Mouse (Mus musculus) limb, embryonic 15.5 days (tissue): Measurements from ENCODE around the gene Entpd7. TPM values are rescaled to one million over a fixed set of nuclear protein-coding genes. Genes with fewer than 3 reads are reported as not detected.

ENCODE experiments used
- ATAC-seq: fragments of 200-750 bp; cut with Nextera tagmentation; 2 replicates; pipeline ENCODE4 v1.8.0; 2017; ENCODE audit warnings: low read depth, moderate TSS enrichment; ENCODE audit not compliant: insufficient number of reproducible peaks, low FRiP score, low TSS enrichment
- H3K27ac ChIP-seq: fragments of 300-500 bp; sonication (generic); 2 replicates; pipeline ENCODE4 v1.5.1; 2015; ENCODE audit warnings: moderate library complexity, mild to moderate bottlenecking, inconsistent platforms
- H3K27me3 ChIP-seq: fragments of 300-500 bp; sonication (generic); 2 replicates; pipeline ENCODE4 v1.6.1; 2015; ENCODE audit warnings: inconsistent platforms
- H3K36me3 ChIP-seq: fragments of 300-500 bp; sonication (generic); 2 replicates; pipeline ENCODE4 v1.6.1; 2015; ENCODE audit warnings: inconsistent platforms
- H3K4me1 ChIP-seq: fragments of 300-500 bp; sonication (generic); 2 replicates; pipeline ENCODE4 v1.6.1; 2015; ENCODE audit warnings: inconsistent platforms
- H3K4me2 ChIP-seq: fragments of 300-500 bp; sonication (generic); 2 replicates; pipeline ENCODE4 v1.6.1; 2015; ENCODE audit warnings: mild to moderate bottlenecking, inconsistent platforms
- H3K4me3 ChIP-seq: fragments of 300-500 bp; sonication (generic); 2 replicates; pipeline ENCODE4 v1.5.1; 2015; ENCODE audit warnings: mild to moderate bottlenecking, inconsistent platforms
- H3K9ac ChIP-seq: fragments of 300-500 bp; sonication (generic); 2 replicates; pipeline ENCODE4 v1.6.1; 2015; ENCODE audit warnings: inconsistent platforms
- H3K9me3 ChIP-seq: fragments of 300-500 bp; sonication (generic); 2 replicates; pipeline ENCODE4 v1.6.1; 2016; ENCODE audit warnings: inconsistent platforms
- WGBS: fragments of 180-500 bp; shearing (Covaris S2); methylation state at CpG from one replicate; pipeline ENCODE4 v1.1.7; 2015; 5-methylcytosine and 5-hydroxymethylcytosine counted together
- polyA plus RNA-seq: library from polyadenylated mRNA; unstranded; fragments of >200 nt; fragmentation: Nextera tagmentation; extraction: Ambion mirVana; gene quantifications from 2 replicates; pipeline ENCODE4 v1.2.1, GENCODE M21; 2015

Gene Entpd7
- polyA plus RNA-seq, 1 experiment from 2014 or later, result 9.9 TPM

DNA sequence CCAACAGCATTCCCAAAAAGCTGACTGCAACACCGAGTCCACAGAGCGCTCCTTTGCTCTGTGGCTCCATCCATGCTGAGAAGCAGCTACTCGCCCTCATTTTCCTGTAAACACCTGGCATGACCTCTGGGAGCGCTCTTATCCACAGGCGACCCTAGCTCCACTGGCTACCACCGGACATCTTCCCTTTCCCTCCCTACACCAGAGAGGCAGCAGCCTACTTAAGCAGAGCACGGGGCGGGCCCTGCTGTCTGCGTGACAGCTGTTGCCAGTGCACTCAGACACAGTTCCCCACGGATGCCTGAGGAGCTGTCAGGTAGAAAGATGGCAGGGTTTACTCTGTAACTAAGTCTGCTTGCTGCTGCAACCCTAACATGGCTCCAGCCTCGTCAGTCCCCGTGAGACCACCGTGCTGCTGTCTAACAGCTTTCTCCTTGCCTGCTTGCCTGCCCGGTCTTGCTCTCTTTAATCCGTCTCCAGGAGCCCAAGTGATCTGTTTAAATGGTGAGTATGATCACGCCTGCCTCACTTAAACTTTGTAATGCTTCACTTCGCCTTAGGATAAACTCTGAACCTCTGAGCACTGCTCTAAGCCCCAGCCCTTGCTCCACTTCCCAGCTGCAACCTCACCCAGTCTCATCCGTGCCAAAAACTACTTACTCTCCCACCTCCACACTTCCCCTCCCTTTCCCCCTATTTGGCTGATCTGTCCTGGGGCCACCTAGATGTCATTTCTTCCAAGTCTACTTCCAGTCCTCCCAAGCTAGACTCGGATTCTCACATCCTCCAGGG is 27.1 kb upstream of the Entpd7 start:
- WGBS, result 36% methylated on average over 19 of the region's 19 CpGs
- Histone ChIP-seq H3K9ac (no peak overlapping the region), H3K4me3 (no peak overlapping the region), H3K4me2 (no peak overlapping the region), H3K27ac (0 out of 2 replicates have a peak overlapping the region, but pooled peaks have one; percentile 27), H3K9me3 (no peaks in the 10 kb centered on the region), H3K27me3 (no peaks in the 10 kb centered on the region), H3K36me3 (peaks cover 26% of the 10 kb centered on the region), H3K4me1 (peaks cover 12% of the 10 kb centered on the region; the same call in 1 of the 2 replicates)
- no peak for ATAC-seq

DNA sequence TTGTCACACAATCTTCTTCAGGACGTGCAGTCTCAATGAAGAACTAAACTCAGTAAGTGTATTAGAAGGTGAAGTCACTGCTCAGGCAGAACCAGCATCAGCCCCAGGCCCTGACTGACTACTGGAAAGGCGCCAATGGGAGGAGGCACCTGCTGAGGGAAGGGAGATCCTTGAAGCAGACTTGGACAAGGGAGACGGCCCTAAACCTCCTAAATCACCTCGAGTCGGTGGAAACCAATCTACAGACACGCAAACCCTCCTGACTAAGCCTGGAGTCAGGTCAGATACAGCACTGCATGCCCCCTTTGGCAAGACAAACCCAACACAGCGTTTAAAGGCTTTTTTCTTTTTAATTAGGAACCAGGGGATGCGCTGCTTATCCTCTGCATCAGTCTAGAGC is 26.0 kb upstream of the Entpd7 start:
- no peak overlapping the region for H3K4me2 ChIP-seq
- H3K27me3 ChIP-seq, result no peaks in the 10 kb centered on the region
- peaks cover 12% of the 10 kb centered on the region; the same call in 1 of the 2 replicates for H3K4me1 ChIP-seq
- no peak overlapping the region for H3K9ac ChIP-seq
- H3K9me3 ChIP-seq, result no peaks in the 10 kb centered on the region
- 57% methylated on average over 8 of the region's 8 CpGs for WGBS
- no peak for ATAC-seq
- H3K27ac ChIP-seq, result no peak overlapping the region
- no peak overlapping the region for H3K4me3 ChIP-seq
- H3K36me3 ChIP-seq, result peaks cover 26% of the 10 kb centered on the region

DNA sequence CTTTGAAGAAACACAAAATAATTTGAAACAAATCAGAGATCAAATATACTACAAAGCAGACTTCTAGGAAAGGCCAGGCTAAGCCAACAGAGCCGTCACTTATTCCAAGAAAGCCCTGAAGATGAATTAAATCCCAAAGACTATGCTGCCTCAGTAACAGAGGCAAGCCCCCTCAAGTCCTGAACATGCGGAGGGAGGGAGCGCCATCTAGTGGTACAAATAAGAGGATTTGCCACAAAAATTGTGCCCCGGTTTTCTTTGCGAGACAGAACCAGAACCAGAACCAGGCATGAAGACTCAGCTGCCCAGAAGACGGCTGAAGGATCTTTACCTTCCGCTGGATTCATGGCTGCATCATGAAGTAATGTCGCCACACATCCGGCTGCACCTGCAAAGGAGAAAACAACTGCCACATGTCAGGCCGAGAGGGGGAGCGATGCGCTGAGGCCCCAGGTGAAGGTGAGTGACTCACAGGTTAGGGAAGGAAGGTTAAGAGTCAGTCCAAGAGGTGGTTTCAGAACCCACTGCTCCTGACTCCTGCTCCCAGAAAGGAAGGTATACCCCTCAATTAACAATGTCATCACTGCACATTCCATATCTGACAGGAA is 23.9 kb upstream of the Entpd7 start:
- H3K27me3 ChIP-seq, result no peaks in the 10 kb centered on the region
- H3K9me3 ChIP-seq, result no peaks in the 10 kb centered on the region
- H3K9ac ChIP-seq, result no peak overlapping the region
- no peak overlapping the region for H3K4me3 ChIP-seq
- no peak overlapping the region for H3K27ac ChIP-seq
- H3K36me3 ChIP-seq, result peaks cover 26% of the 10 kb centered on the region
- no peak overlapping the region for H3K4me2 ChIP-seq
- no peak for ATAC-seq
- H3K4me1 ChIP-seq, result peaks cover 19% of the 10 kb centered on the region; the same call in 1 of the 2 replicates
- 50% methylated on average over 12 of the region's 12 CpGs for WGBS

DNA sequence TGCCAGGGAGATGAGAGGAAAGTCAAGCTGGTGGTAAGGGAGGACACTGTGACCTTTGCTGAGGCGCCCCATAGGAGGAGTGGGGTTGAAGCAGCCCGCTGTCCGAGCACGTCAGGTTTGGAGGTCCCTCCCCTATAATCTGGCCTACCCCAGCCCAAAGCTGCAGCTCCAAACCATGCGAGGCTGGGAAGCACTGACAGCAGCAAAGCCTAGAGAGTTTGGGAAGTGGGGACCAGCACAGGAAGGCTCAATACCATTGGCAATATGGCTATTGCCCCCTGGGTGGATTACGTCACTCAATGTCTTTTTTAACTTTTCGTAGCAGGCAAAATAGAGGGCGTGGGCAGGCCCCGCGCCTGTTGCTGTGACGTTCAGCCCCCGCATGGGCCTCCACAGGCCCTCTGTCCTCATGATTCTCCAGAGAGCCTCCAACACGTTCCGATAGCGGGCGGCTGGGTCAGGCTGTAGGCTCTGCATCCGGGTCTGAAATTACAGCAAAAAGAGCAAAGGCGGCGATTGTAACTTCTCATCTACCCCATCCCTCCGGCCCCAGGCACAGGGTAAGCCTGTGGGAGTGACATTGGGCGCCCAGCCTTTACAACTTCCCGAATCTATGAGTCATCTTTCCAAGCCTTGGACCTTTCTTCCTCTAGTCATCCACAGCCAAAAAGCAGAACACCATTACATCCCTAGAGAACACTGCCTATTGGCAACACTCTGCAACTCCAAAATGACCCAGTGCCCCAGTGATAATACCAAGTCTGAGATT is 22.6 kb upstream of the Entpd7 start:
- 79% methylated on average over 22 of the region's 22 CpGs for WGBS
- Histone ChIP-seq H3K4me2 (no peak overlapping the region), H3K9ac (no peak overlapping the region), H3K9me3 (no peaks in the 10 kb centered on the region), H3K4me3 (no peak overlapping the region), H3K27ac (no peak overlapping the region), H3K4me1 (peaks cover 23% of the 10 kb centered on the region; the same call in 1 of the 2 replicates), H3K36me3 (peaks cover 23% of the 10 kb centered on the region), H3K27me3 (no peaks in the 10 kb centered on the region)
- ATAC-seq, result no peak

DNA sequence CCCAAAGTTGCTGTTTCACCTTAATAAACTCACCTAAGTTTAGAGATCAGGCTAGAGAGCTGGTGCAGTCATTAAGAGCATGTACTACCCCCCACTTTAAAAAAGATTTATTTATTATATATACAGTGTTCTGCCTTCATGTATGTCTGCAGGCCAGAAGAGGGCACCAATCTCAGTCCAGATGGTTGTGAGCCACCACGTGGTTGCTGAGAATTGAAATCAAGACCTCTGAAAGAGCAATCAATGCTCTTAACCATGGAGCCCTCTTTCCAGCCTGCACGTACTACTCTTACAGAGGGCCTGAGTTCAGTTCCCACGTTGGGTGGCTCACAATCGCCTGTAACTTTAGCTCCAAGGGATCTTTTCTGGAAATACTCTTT is 22.1 kb upstream of the Entpd7 start:
- peaks cover 23% of the 10 kb centered on the region for H3K36me3 ChIP-seq
- WGBS, result 63% methylated on average over 4 of the region's 4 CpGs
- no peak for ATAC-seq

DNA sequence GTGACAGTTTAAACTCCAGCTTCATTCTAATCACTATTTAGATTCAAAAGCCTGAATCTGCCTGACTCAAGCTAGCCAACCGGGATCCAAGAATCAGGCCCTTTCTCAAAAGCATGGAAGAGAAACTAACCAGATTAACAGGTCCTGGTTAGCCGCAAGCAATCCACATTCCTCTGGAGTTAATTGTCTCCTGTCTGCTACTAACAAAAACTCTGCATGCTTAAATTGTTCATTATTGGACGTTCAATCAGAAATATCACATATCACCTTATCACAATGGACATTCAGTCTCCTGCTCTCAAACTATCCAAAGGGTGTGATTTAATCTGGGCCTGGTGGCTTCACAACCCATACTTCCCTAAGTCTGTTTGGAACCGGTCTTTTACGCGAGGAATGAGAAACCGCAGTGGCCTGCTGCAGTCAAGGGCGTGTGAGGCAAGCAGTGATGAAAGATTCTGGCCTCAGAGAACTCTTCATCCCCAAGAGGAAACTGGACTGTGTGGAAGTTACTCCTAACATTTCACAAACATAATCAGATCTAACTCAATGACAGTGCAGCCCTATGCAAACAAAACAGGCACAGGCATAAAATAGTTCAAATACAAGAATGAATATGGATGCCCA is 20.2 kb upstream of the Entpd7 start:
- Histone ChIP-seq H3K9ac (no peak overlapping the region), H3K27ac (peak overlapping the region; percentile 59; the same call in 1 of the 2 replicates), H3K4me3 (no peak overlapping the region), H3K4me1 (peaks cover 25% of the 10 kb centered on the region), H3K36me3 (peaks cover 9% of the 10 kb centered on the region), H3K4me2 (no peak overlapping the region), H3K9me3 (no peaks in the 10 kb centered on the region), H3K27me3 (no peaks in the 10 kb centered on the region)
- WGBS, result 69% methylated on average over 8 of the region's 8 CpGs
- no peak for ATAC-seq

More for the DNA sequence above, 22.1 kb upstream of the Entpd7 start:
- H3K27ac ChIP-seq, result no peak overlapping the region
- H3K9ac ChIP-seq, result no peak overlapping the region
- no peak overlapping the region for H3K4me2 ChIP-seq
- H3K27me3 ChIP-seq, result no peaks in the 10 kb centered on the region
- no peaks in the 10 kb centered on the region for H3K9me3 ChIP-seq
- H3K4me3 ChIP-seq, result no peak overlapping the region
- peaks cover 18% of the 10 kb centered on the region; the same call in 1 of the 2 replicates for H3K4me1 ChIP-seq

DNA sequence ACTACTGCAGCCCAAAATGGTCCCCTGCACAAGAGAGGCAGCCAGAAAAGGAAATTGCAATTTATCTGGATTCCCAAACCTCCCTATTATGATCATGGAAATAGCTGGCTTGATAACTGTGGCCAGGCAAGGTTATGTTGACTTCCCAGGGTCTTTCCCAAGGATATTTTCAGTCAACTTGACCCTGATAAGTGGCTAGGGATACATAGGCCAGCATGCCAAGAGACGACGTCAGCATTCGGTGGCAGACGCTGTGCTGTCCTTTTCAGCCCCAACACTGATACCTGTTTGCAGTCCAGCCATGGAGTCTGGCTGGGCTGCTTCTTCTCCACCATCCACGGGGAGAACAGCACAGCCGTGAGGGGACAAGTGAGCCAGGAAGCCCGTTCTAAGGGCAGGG is 18.4 kb upstream of the Entpd7 start:
- Histone ChIP-seq H3K4me3 (no peak overlapping the region), H3K27me3 (no peaks in the 10 kb centered on the region), H3K36me3 (0 out of 2 replicates have a peak, but pooled peaks cover 6% of the 10 kb centered on the region), H3K27ac (no peak overlapping the region), H3K4me2 (no peak overlapping the region), H3K4me1 (peaks cover 27% of the 10 kb centered on the region), H3K9me3 (no peaks in the 10 kb centered on the region), H3K9ac (no peak overlapping the region)
- WGBS, result 75% methylated on average over 7 of the region's 7 CpGs
- no peak for ATAC-seq

DNA sequence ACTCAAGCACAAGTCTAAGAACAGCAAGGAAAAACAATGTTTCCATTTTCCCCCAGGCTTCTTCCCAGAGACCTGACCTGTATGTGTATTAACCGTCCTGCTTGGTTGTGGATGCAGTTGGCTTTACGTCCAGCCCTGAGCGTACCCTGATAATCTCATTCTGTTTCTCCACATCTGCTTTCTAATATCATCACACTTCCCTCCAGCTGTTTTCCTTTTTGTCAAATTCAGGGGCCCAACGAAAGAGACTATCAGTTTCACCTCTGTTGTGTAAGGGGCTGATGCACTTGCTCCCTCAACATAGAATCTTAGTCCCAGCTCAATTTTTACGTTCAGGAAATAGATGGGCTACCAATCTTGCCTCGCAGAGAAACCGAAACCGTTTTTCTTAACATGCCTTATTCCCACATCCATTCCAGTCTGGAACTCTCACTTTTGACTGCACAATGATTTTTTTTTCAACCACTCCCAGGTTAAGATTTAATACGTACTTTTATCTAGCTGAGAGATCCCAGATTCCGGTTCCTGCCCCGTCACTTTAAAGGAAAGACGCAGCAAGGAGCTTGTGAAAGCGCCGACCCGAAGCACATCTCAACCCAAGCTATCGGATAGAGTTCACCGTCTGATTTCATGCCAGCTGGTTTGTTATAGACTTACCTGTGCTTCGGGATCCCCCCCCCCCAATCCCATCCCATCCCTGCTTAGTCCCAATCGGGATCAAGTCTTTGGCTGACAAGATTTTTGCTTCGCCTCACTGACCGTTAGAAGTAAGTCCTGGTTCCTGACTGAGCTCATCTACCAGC is 15.8 kb upstream of the Entpd7 start:
- Histone ChIP-seq H3K27me3 (no peaks in the 10 kb centered on the region), H3K4me3 (peak overlapping the region; percentile 98), H3K27ac (peak overlapping the region; percentile 78; the same call in 1 of the 2 replicates), H3K9me3 (no peaks in the 10 kb centered on the region), H3K9ac (peak overlapping the region; percentile 83), H3K4me2 (peak overlapping the region; percentile 70), H3K4me1 (peaks cover 30% of the 10 kb centered on the region), H3K36me3 (no peaks in the 10 kb centered on the region)
- 4% methylated on average over 21 of the region's 21 CpGs for WGBS
- ATAC-seq, result no peak

DNA sequence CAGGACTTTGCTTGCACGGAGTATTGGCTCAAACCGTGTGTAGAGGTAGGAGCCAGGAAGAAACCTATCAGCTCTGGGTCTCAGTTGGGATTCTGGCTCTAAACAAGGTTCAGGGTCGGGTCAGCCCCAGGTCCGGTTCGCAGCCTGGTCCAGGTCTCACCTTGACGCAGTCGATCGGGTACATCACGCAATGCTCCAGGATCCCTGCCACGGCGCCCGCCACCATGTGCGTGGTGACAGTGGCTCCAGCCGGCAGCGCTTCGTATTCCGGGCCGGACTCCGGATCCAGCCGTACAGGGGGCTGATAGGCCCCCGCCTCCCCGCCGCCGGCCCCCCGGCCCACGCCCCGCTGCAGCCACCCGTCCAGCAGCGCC is 15.2 kb upstream of the Entpd7 start:
- peak; percentile 3; the same call in 1 of the 2 replicates for ATAC-seq
- peaks cover 28% of the 10 kb centered on the region for H3K4me1 ChIP-seq
- H3K27me3 ChIP-seq, result no peaks in the 10 kb centered on the region
- peak overlapping the region; percentile 78 for H3K27ac ChIP-seq
- peak overlapping the region; percentile 98 for H3K4me3 ChIP-seq
- 0% methylated on average over 29 of the region's 29 CpGs for WGBS
- H3K9me3 ChIP-seq, result no peaks in the 10 kb centered on the region
- peak overlapping the region; percentile 83 for H3K9ac ChIP-seq
- peak overlapping the region; percentile 70 for H3K4me2 ChIP-seq
- H3K36me3 ChIP-seq, result no peaks in the 10 kb centered on the region

DNA sequence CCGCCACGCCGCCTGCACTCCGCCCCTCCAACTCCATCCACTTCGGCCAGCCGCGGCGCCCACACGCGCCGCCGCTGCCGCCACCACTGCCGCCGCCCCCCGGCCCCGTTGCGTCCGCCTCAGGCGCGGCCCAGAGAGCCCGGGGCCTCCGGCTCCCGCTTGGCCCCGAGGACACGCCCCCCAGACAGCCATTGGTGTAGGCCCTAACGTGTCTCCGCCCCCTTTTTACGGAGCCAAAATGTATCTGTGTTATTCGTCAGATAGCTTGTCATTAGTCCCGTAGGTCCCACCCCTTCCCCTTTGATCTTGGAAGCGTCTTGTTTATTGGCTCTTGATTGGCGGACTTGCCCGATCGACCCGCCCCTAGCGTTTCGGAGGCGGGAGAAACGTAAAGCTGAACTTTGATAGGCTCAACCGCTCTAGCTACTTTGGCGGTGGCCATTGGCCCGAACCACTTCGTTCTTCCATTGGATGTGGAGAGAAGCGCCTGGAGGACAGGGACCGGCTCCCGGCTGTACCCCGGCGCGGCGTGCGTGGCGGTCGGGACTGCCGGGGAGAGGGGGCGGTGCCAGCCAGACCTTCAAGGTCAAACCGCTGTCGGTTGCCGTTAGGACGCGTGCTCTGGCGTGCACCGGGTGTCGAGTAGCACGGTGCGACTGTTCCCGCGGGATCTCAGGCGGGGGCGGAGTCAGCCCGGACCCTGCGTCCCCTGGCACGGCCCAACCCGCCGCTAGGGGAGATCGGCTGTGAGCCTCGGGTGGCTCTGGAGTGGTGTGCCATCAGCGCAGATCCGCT is 14.5 kb upstream of the Entpd7 start, which contains the start of gene Slc25a28:
Gene Slc25a28 (minus strand): TSS at position 152 of the 795 bp plus-strand sequence.
- no peaks in the 10 kb centered on the region for H3K27me3 ChIP-seq
- H3K27ac ChIP-seq, result peak within 1 kb of the TSS; percentile 98
- H3K4me1 ChIP-seq, result peaks cover 26% of the 10 kb centered on the region
- ATAC-seq, result peak; percentile 98
- H3K4me3 ChIP-seq, result peak within 1 kb of the TSS; percentile 98
- H3K4me2 ChIP-seq, result peak within 1 kb of the TSS; percentile 91
- H3K9me3 ChIP-seq, result no peaks in the 10 kb centered on the region
- under 1% methylated on average over 79 of the region's 79 CpGs for WGBS
- H3K9ac ChIP-seq, result peak within 1 kb of the TSS; percentile 83
- no peaks in the 10 kb centered on the region for H3K36me3 ChIP-seq
